Mouse (Mus musculus) monocyte, adult 5-6 weeks (primary cell): ENCODE results near the gene Sgk1. TPM values are rescaled to one million over a fixed set of nuclear protein-coding genes. Genes with fewer than 3 reads are reported as not detected.

Experiments used
- ATAC-seq: fragments of 153-309, 156-312 bp; replicated peaks from 2 replicates; pipeline ENCODE4 v1.8.0; 2017; ENCODE audit warnings: mild to moderate bottlenecking; ENCODE audit not compliant: low TSS enrichment, insufficient number of reproducible peaks, severe bottlenecking, poor library complexity, low FRiP score
- total RNA-seq: library from RNA; stranded (forward); fragments of 200-1000, 200-491, 200-594 nt; gene quantifications from 3 replicates; pipeline ENCODE4 v1.2.3, GENCODE M21; 2017

Gene Sgk1
- total RNA-seq, 1 experiment from 2014 or later: 475 TPM

DNA sequence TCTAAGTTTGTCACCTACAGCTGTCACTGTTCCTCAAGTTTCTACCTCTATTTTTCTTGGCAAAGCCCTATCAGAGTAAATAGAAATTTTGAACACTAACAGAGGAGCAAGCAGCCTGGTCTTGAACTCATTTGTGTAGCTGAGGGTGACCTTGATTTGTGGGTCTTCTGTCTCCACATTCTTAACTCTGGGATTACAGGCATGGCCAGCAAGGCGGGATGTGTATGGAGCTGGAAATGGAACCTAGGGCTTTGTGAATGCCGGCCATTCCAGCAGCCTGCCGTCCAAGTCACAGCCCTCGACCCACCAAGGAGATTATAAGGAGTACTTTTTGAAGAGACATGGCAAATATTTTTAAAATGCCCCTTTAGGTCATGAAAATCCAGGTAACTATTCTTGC, 56.2 kb downstream of the Sgk1 start:
- ATAC-seq: no peak

DNA sequence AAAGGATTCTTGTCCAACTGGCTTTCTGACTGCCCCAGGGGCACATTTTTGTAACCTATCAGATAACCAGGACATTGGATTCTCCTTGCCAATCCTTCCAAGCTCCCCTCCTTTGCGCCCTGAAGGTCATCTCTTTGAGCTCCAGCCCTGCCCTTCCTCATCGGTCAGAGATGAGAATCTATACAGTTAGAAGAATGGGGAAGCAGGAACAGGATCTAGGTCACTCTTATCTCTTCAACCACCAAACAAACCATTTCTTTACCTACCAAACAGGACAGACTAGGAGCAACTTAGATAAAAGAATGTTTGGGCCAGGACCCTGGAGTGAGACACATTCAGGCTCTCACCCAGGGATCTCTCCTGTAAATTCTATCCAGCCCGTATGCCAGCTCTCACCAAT, 59.3 kb downstream of the Sgk1 start:
- ATAC-seq: peak; percentile 74

DNA sequence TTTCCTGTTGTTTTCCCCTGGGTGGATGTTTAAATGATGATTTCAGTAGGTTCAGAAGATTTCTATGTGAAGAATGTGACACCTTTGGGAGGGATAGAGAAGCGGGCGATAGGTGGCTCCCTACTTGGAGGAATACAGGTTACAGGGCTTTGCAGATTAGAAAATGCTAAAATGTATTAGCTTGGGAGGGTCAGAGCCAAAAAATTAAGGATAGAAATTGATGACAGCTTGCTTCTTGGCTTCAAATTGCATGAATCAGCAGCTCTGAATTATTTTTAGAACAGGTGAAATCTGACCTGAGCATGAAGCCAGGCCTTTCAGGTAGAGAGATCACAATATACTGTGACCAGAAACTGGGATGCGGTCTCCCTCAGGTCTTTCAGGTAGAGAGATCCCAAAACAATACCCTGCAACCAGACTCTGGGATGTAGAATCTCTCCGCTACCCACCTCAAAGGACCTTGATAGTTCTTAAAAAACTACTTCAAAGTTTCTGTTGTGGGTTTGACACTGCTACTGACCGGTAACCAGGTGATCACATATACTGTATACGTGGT, 61.2 kb downstream of the Sgk1 start:
- ATAC-seq: no peak

DNA sequence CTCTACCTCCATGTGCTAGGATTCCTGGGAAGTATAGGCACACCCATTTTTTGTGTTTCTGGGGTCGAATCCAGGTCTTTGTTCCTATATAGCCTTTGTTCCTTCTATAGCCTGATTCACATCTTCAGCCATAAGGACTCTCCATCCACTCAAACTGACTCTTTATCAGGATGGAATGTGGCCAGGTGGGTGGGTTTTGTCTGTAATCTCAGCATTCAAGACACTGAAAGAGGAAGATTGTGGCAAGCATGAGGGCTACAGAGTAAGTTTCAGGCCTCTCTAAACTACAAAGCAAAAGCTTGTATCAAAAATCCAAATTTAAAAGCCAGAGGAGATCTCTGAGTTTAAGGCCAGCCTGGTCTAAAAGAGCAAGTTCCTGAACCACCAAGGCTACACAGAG, 63.2 kb downstream of the Sgk1 start:
- no peak for ATAC-seq

DNA sequence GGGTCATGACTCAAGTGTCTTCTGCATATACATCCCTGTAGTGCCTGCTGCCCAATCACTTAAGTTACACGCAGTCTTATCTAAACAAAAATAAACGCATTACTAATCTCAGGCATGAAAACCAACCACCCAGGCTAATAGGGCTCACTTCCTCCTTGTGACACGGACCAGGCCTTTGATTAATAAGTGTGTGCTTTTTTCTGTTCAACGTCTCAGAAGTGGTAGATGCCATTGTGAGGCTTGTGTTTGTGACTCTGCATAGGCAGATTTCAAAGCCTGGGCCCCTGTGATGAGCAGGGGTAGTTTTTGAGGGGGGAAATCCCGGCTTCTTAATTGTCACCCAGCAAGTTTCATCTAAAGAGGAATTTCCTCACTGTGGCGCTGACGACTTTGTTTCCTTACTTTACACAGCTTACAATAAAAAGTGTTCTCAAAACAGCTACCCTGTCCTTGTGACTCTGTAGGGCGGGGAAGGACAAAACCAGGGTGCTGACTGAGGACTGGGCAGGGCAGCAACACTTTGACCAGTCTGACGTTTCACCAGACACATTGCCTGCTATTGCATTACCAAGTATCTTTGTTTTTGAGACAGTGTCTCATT, 64.9 kb downstream of the Sgk1 start:
- peak; percentile 95 for ATAC-seq

DNA sequence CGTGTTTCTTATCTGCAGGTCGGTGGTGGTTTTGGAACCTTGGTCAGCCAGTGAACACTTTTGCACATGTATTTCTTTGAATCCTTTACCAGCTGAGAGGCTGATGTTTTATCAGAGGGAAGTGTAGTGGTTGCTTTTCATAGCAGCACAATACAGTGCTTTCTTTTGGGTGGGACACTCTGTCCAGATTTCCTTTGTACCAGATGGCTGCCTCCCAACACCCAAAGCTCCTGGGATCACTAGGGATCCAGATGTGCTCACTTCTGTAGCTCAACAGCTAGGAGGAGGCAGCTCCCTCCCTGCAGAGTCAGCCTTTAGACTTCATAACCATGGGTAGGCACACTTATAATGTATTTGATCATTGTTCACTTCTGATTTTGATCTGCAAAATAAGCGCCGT, 70.5 kb downstream of the Sgk1 start:
- no peak for ATAC-seq

DNA sequence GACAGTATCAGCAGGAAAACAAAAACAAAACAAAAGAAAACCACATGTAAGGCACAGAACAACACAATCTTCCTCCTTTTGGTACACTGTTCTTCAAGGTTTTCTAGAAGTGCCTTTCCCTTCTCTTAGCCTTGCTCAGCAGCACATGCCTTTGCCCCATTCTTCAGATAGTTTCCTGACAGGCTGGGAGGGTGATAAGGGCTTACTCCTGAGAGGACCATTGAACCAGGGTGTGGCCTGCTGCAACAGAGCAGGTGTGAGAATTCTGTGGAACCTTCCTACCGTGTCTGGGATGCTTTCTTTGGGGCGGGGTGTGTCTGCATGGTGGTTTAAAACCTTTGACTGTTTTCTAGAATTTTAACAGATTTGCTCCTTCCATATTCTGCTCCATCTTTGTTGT, 79.1 kb downstream of the Sgk1 start:
- no peak for ATAC-seq

DNA sequence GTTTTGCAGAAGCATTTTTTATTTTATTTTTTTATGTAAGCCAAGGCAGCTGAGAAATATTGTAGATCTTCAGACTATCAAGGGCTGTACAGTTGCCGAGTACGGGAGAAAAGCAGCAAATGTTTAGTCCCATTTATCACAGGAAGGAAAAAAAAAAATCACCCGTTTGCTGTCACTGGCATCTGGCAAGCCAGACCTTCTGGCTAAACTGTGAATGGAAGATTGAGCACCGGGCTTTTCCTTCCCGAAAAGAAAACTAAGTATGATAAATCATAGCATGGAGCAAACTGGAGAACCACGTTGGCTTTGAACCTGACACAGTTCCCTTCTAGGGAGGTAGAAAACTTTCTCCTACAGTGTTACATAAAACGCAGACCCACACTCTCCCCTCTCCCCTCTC, 81.0 kb downstream of the Sgk1 start:
- no peak for ATAC-seq

DNA sequence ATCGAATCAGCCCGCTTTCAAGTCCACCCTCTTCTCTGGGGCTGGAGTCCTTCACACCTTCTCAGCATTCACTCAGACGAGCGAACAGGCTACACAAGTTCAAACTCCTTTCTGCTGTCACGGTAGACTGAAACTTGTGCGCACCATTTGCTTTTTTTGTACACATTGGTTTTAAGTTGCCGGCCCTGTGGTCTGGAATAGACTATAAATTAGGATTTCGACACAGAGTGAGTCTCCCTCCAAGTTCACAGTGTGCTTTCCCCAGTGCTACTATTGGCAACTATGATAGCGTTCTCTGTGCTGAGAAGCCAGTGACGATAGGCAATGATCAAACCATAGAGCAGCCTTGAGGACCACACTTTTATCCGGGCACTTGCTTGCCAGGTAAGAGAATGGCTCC, 91.7 kb downstream of the Sgk1 start:
- ATAC-seq: no peak

DNA sequence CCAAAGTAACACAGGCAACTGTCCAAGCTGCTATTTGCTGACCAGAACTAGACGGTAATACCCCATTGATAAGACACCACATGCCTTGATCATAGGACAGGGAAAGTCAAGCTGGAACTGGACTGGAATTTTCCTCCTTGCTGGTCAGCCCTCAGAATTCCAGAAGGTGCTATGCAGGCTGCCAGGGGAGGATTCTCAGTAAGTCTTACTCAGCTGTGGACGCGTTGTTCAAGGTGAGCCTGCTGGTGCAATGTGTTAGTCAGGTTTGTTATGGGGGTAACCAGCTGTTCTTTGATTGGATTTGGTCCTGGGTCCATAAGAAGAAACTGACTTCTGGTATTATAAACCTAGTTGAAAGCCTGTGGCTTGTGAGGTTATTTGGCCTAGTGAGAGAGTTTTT, 92.8 kb downstream of the Sgk1 start:
- ATAC-seq: no peak

DNA sequence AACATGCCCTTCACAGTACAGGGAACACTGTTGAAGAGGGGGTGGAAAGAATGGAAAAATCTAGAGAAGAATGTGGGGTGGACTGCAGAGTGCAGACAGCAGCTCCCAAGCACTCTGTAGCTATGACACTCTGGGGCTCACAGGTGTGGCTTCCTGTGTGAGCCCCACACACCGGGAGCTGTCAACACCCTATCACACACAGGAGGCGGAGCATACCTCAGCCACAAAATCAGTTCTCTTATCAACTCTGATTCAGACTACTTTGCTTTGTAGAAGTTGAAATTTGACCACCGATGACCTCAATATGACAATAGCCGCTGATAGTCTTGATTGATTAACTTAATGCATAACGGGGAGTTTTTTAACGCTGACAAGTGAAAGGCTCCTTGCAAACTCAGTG, 93.4 kb downstream of the Sgk1 start:
- ATAC-seq: peak; percentile 42; the same call in 1 of the 2 replicates

DNA sequence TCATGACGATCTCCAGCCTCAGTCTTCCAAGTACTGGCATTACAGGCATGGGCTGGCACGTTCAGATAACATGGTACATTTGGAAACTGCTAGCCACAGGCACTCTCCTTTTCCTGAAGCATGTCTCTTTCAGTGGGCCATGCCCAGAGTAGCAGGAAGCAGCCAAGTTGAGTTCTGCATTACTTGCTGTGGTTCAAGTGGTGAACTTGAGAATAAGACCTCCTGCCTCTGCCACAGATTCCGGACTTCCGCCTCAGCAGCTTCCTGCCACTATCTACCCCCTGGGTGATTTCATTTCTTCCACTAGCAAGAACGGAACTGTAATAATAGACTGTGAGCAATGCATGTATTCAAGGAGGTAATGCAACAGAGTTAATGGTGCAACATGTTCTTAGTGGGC, 94.3 kb downstream of the Sgk1 start:
- ATAC-seq: peak; percentile 91

DNA sequence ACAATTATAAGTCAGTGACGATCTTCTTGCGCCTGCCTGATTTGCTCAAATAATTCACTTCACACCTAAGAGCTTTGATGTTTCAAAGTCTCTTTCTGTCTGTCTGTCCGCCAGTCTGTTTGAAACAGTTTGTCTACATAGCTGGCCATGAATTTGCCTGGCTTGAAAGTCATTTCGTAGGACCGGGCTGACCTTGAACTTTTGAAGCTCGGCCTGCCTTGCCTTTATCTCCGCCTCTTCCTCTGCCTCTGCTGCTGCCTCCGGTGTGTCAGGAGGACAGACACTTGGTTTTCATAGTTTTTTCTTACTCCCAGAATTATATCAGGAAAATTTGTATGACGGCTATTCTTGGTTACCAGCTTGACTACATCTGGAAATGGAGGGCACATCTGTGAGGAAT, 96.4 kb downstream of the Sgk1 start:
- no peak for ATAC-seq

DNA sequence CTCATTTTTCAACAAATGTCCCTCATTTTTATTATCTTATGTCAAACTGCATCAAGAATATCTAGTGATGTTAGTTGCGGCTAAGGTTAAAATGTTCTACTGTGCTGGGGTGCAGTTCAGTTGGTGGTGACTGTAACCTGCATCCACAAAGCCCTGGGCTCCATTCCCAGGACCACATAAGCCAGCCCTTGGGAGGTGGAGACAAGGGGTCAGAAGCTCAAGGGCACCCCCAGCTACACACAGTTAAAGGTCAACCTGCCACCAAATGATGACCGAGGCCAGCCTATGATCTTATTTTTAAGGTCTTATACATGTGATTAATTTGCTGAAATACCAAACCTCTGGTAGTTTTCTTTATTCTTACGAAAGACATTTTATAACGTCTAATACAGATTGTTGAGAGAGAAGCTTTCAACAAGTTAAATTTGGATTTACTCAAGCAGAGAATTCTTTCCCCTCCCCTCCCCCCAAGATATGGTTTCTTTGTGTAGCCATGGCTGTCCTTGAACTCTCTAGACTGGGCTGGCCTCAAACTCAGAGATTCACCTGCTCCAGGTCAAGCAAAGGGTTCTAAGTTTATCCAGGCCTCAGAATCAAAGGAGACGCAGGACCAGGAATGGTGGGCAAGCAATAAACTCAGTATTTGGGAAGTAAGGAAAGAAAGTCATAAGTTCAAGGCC, 97.4 kb downstream of the Sgk1 start:
- no peak for ATAC-seq

DNA sequence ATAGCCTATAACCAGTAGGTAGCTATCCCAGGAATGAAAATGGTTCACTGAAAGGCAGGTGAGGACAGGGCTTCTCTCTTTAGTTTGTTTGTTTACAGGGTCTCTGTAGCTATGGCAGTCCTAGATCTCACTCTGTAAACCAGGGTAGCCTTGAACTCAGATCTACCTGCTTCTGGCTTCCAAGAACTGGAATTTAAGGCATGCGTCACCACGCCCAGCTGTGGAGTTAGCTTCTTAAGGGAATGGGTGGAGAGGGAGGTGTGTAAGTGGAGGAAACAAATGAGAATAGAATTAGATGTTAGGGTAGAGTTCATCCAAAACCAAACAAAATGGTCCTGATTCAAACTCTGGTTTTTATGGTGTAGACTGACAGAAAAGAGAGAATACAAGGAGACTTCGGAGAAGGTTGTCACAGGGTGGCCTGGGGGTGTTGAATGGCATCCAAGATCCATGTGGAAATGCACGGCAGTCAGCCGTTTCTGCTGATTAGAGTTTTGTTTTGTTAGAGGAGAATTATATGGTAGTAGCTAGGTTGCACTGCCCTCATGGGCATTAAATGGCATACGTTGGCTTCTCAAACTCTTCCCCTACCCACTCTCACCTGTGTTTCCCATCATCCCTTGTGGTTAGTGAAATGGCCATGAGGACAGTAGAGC, 98.9 kb downstream of the Sgk1 start:
- ATAC-seq: no peak

DNA sequence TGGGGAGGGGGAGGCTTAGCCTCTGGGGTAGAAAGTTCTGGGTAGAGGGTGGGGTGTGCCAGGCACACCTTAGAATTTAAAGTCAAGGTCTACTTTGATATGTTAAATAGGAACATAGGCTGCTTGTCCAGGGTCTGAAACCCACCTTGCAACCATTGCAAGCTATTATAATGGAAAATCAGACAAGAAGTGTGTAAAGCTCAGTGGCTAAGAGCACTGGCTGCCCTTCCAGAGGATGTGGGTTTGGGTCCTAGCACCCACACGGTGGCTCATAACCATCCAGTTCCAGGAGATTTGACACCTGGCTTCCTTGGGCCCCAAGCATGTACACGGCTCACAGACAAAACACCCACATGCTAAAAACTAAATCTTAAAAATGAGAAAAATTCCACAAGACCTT, 100.3 kb downstream of the Sgk1 start:
- ATAC-seq: no peak

DNA sequence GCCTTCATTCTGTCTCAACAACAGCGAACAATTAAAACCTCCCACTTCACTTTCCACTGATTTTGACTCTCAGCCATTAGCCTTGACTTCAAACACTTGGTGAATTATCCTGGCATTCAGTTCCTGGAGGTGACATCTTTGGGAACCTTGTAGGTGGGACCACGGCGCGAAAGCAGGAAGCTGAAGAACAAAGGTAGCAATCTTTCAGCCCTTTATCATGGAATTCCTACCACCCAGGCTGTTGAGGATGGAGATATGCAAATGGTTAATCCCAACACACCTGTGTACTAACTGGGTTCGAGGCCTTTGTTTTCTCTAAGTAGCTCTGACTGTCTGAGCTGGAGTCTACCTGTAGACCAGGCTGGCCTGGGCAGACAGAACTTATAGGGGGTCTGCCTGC, 106.5 kb downstream of the Sgk1 start:
- no peak for ATAC-seq

DNA sequence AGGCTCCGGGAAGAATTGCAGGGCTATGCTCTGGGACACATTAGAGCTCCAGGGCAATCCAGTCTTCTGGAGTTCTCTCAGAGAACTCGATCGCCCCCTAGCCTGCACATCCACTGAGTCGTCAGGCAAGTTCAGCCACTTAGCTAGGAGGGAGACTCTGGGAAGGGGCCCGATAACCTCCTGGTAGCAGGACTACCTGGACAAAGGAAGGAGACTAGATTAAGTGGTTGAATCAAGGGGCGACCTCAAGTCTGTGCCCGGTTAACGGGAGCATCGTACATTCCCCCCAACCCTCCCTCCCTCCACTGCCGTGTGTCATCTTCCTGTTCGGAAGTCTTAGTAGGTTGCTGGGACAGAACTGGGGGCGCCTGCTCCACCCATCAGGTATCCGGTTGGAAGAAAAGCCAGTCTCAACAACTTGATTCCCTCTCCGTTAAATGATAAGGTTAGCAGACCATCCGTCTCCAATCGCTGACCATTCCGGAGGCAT, 109.4 kb downstream of the Sgk1 start:
- no peak for ATAC-seq

DNA sequence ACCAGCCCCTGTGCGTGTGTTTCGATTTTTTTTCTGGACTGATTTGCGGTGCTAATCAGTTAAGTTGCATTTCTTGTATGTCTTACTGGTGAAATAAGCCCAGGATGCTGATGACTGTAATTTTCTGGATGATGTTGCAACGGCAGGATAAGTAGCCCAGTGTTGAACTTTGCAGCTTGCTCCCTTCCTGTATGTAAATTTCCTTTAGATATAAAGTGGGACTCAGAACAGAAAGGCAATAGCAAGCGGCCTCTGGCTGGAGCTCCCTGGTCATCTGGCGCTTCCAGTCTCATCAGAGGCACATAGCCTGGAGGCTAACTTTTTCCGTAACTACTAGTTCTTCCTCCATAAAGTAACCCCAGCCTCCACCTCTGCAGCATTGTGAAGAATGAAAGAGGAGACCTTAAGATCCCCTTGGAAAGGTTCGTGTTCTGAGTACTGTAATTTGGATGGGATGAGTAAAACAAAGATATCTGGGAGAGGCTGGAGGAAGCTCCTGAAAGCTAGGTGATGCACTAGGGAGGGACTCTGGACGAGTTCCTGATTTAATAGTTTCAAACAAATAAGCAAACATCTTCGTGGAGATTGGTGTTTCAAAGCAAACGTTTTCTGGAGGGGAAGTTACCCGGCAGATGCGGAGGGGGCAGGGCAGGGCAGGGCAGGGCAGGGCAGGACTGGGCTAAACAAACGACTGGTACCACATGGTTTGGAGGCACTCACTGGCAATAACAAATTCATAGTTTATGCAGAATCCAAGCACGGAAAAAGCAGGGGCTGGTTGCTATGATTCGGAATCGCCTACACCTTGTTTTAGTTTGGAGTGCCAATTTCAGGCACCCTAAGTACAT, 110.2 kb downstream of the Sgk1 start:
- ATAC-seq: peak; percentile 38
